Mouse (Mus musculus): ENCODE data around the gene Poll. TPM values are rescaled to one million over a fixed set of nuclear protein-coding genes. Genes with fewer than 3 reads are reported as not detected.

Poll gene
- polyA plus RNA-seq (2014; fragmentation: Nextera tagmentation; extraction: Ambion mirVana), result 14.3 and 16.5 TPM in 2 replicates

DNA sequence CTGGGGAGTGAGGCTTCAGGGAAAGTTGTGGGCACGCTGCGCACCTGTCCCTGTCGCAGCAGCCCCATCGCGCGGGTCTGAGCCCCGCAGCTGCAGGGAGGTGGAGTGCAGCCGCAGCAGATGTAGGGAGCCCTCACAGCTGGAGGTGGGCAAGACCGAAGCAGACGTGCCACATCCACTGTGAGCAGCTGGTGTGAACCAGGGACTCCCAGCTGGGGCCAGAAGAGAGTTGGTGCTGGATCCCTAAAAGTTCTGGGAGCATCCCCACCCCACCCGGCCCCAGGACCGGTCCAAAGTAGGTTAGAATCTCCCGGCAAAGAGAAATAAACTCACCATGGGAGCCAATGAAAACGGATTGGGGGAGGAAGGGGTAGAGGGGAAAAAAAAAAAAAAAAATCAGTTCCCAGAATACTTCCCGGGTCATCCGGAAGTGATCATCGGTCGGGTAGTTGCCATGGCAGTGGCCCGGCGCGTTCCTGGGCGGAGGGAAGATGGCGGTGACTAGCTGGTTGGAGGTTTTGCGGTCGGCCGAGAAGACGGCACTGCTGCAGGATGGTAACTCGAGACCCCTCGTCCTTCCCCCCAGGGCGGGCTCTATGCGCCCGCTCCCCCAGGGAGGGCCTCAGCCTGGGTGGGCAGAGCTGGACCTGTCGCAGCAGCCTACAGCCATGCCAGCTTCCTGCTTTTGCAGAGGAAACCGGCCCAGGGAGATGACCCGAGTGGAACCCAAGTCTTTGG lies at the start of gene Poll, which contains the start of gene Gm17018:
Poll (minus strand) TSS at position 379 of the 738 bp plus-strand sequence.
Gm17018 (plus strand) TSS at position 463 of the 738 bp plus-strand sequence.
- peaks cover 35% of the 10 kb centered on the region for H3K27me3 ChIP-seq (ENCODE audit: control insufficient read depth, insufficient read depth, low read length)

DNA sequence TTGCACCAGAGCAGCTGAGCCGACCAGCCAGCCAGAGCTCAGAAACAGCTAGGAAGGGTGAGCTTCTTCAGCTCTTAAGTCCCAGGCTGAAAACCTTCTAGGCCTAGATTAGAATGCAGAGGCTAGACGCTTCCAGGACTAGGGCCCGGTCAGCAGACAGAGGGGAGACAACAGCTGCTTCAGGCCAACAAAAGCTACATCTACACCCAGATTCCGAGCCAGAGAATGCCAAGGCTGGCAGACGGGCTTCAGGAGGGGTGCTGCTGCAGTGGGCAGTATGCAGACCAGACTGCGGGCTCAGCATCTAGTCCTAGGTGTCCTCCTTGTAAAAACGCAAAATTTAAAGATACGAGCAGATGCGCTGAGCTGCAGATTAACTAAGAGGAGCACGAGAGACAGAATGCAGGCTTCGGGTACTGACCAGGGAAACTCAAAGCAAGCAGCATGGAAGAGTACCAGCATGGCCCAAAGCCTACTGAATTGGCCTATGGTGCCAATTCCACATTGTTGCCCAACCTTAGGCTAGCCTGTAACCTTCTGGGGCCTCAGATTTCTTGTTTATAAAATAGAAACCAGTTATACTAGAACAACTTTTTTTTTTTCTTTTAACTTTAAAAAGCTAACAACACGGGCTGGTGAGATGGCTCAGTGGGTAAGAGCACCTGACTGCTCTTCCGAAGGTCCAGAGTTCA lies 48.5 kb upstream of the Poll start:
- no peak for ATAC-seq (ENCODE audit: low FRiP score)

More for the DNA sequence above, at the start of gene Poll, which contains the start of gene Gm17018:
- peak within 1 kb of the TSS; percentile 75 for H3K9ac ChIP-seq (ENCODE audit: low read length)
- WGBS, result under 1% methylated on average over 35 of the region's 35 CpGs
- ATAC-seq (ENCODE audit: low FRiP score) (peak; percentile 87), DNase-seq (ENCODE audit: low spot score, missing footprints) (peak; percentile 97)
- H3K36me3 ChIP-seq (ENCODE audit: control insufficient read depth, insufficient read depth, low read length), result no peaks in the 10 kb centered on the region
- H3K9me3 ChIP-seq (ENCODE audit: control insufficient read depth, low read length), result no peaks in the 10 kb centered on the region
- H3K4me3 ChIP-seq (ENCODE audit: low read depth, low read length), result peak within 1 kb of the TSS; percentile 74
- H3K27ac ChIP-seq (ENCODE audit: low read depth, low read length), result no peak within 1 kb of the TSS
- H3K4me2 ChIP-seq, result peak within 1 kb of the TSS; percentile 97
- H3K4me1 ChIP-seq (ENCODE audit: control insufficient read depth, insufficient read depth, low read length), result peaks cover 10% of the 10 kb centered on the region

GRCm38 (mm10) chr19:45607479-45607878 lies 47.1 kb upstream of the Poll start:
- no peak for ATAC-seq (ENCODE audit: low FRiP score)
- WGBS, result 18% methylated on average over 7 of the region's 7 CpGs
- H3K27me3 ChIP-seq (ENCODE audit: control insufficient read depth, insufficient read depth, low read length), result no peaks in the 10 kb centered on the region; the same call in 1 of the 2 replicates
- no peak for DNase-seq (ENCODE audit: low spot score, missing footprints)
- no peaks in the 10 kb centered on the region for H3K9me3 ChIP-seq (ENCODE audit: control insufficient read depth, low read length)
- H3K4me3 ChIP-seq (ENCODE audit: low read depth, low read length), result no peak overlapping the region
- H3K9ac ChIP-seq (ENCODE audit: low read length), result no peak overlapping the region
- H3K4me1 ChIP-seq (ENCODE audit: control insufficient read depth, insufficient read depth, low read length), result peaks cover 9% of the 10 kb centered on the region
- no peaks in the 10 kb centered on the region for H3K36me3 ChIP-seq (ENCODE audit: control insufficient read depth, insufficient read depth, low read length)
- H3K4me2 ChIP-seq, result no peak overlapping the region
- no peak overlapping the region for H3K27ac ChIP-seq (ENCODE audit: low read depth, low read length)

More for the DNA sequence above, 48.5 kb upstream of the Poll start:
- no peaks in the 10 kb centered on the region for H3K36me3 ChIP-seq (ENCODE audit: control insufficient read depth, insufficient read depth, low read length)
- H3K9ac ChIP-seq (ENCODE audit: low read length), result no peak overlapping the region
- peaks cover 9% of the 10 kb centered on the region for H3K4me1 ChIP-seq (ENCODE audit: control insufficient read depth, insufficient read depth, low read length)
- H3K9me3 ChIP-seq (ENCODE audit: control insufficient read depth, low read length), result no peaks in the 10 kb centered on the region
- 88% methylated on average over 13 of the region's 13 CpGs for WGBS
- no peak overlapping the region for H3K27ac ChIP-seq (ENCODE audit: low read depth, low read length)
- no peak for DNase-seq (ENCODE audit: low spot score, missing footprints)
- H3K4me3 ChIP-seq (ENCODE audit: low read depth, low read length), result no peak overlapping the region
- H3K27me3 ChIP-seq (ENCODE audit: control insufficient read depth, insufficient read depth, low read length), result no peaks in the 10 kb centered on the region; the same call in 1 of the 2 replicates
- no peak overlapping the region for H3K4me2 ChIP-seq

DNA sequence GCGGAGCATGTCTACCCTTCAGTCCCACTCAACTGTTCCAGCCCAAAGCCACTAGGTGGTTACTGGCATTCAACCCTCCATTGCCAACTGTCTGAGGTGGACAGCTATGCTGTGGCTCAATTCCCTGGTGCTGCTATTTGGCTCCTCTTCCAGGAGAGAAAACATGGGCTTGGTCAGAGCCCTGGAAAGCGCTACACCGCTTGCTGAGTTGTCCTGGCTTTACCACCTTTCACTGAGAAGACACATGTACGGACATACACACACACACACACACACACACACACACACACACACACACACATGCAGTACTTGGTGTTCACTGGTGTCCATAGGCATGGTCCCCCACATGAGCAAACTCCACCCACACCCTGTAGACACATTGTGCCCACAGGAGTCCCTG lies 46.4 kb upstream of the Poll start:
- DNase-seq (ENCODE audit: low spot score, missing footprints), result no peak
- no peak overlapping the region for H3K9ac ChIP-seq (ENCODE audit: low read length)
- H3K4me3 ChIP-seq (ENCODE audit: low read depth, low read length), result no peak overlapping the region
- H3K27ac ChIP-seq (ENCODE audit: low read depth, low read length), result no peak overlapping the region
- H3K4me2 ChIP-seq, result no peak overlapping the region
- H3K36me3 ChIP-seq (ENCODE audit: control insufficient read depth, insufficient read depth, low read length), result no peaks in the 10 kb centered on the region
- H3K4me1 ChIP-seq (ENCODE audit: control insufficient read depth, insufficient read depth, low read length), result peaks cover 9% of the 10 kb centered on the region
- no peaks in the 10 kb centered on the region; the same call in 1 of the 2 replicates for H3K27me3 ChIP-seq (ENCODE audit: control insufficient read depth, insufficient read depth, low read length)
- WGBS, result 79% methylated on average over 4 of the region's 4 CpGs
- H3K9me3 ChIP-seq (ENCODE audit: control insufficient read depth, low read length), result no peaks in the 10 kb centered on the region
- ATAC-seq (ENCODE audit: low FRiP score), result no peak

GRCm38 (mm10) chr19:45602606-45603005 lies 42.3 kb upstream of the Poll start:
- H3K9me3 ChIP-seq (ENCODE audit: control insufficient read depth, low read length), result no peaks in the 10 kb centered on the region
- H3K9ac ChIP-seq (ENCODE audit: low read length), result no peak overlapping the region
- peaks cover 7% of the 10 kb centered on the region for H3K4me1 ChIP-seq (ENCODE audit: control insufficient read depth, insufficient read depth, low read length)
- no peak overlapping the region for H3K4me3 ChIP-seq (ENCODE audit: low read depth, low read length)
- no peaks in the 10 kb centered on the region for H3K36me3 ChIP-seq (ENCODE audit: control insufficient read depth, insufficient read depth, low read length)
- H3K4me2 ChIP-seq, result no peak overlapping the region
- no peak overlapping the region for H3K27ac ChIP-seq (ENCODE audit: low read depth, low read length)
- DNase-seq (ENCODE audit: low spot score, missing footprints), result no peak
- no peak for ATAC-seq (ENCODE audit: low FRiP score)
- WGBS, result 90% methylated on average over 5 of the region's 5 CpGs
- no peaks in the 10 kb centered on the region for H3K27me3 ChIP-seq (ENCODE audit: control insufficient read depth, insufficient read depth, low read length)

GRCm38 (mm10) chr19:45597106-45597505 lies 36.8 kb upstream of the Poll start:
- Histone ChIP-seq H3K9me3 (ENCODE audit: control insufficient read depth, low read length) (no peaks in the 10 kb centered on the region), H3K9ac (ENCODE audit: low read length) (no peak overlapping the region), H3K27ac (ENCODE audit: low read depth, low read length) (no peak overlapping the region), H3K36me3 (ENCODE audit: control insufficient read depth, insufficient read depth, low read length) (no peaks in the 10 kb centered on the region), H3K27me3 (ENCODE audit: control insufficient read depth, insufficient read depth, low read length) (peaks cover 5% of the 10 kb centered on the region; the same call in 1 of the 2 replicates), H3K4me1 (ENCODE audit: control insufficient read depth, insufficient read depth, low read length) (peaks cover 6% of the 10 kb centered on the region), H3K4me2 (no peak overlapping the region), H3K4me3 (ENCODE audit: low read depth, low read length) (no peak overlapping the region)
- WGBS, result 66% methylated on average over 4 of the region's 4 CpGs
- DNase-seq (ENCODE audit: low spot score, missing footprints), result no peak
- no peak for ATAC-seq (ENCODE audit: low FRiP score)

- Histone ChIP-seq H3K4me3 (ENCODE audit: low read depth, low read length) (no peak overlapping the region), H3K36me3 (ENCODE audit: control insufficient read depth, insufficient read depth, low read length) (no peaks in the 10 kb centered on the region), H3K27me3 (ENCODE audit: control insufficient read depth, insufficient read depth, low read length) (peaks cover 5% of the 10 kb centered on the region; the same call in 1 of the 2 replicates), H3K9me3 (ENCODE audit: control insufficient read depth, low read length) (no peaks in the 10 kb centered on the region), H3K9ac (ENCODE audit: low read length) (no peak overlapping the region), H3K4me1 (ENCODE audit: control insufficient read depth, insufficient read depth, low read length) (peaks cover 6% of the 10 kb centered on the region), H3K27ac (ENCODE audit: low read depth, low read length) (no peak overlapping the region), H3K4me2 (no peak overlapping the region)
- WGBS, result 75% methylated on average over 6 of the region's 6 CpGs
- DNase-seq (ENCODE audit: low spot score, missing footprints) (peak; percentile 81), ATAC-seq (ENCODE audit: low FRiP score) (peak; percentile 16; the same call in 1 of the 2 replicates)
Observed at GRCm38 (mm10) chr19:45596434-45596833, 36.1 kb upstream of the Poll start.

- no peak overlapping the region for H3K9ac ChIP-seq (ENCODE audit: low read length)
- ATAC-seq (ENCODE audit: low FRiP score) (peak; percentile 80), DNase-seq (ENCODE audit: low spot score, missing footprints) (peak; percentile 84)
- H3K27me3 ChIP-seq (ENCODE audit: control insufficient read depth, insufficient read depth, low read length), result peaks cover 5% of the 10 kb centered on the region; the same call in 1 of the 2 replicates
- no peaks in the 10 kb centered on the region for H3K36me3 ChIP-seq (ENCODE audit: control insufficient read depth, insufficient read depth, low read length)
- H3K27ac ChIP-seq (ENCODE audit: low read depth, low read length), result no peak overlapping the region
- no peaks in the 10 kb centered on the region for H3K9me3 ChIP-seq (ENCODE audit: control insufficient read depth, low read length)
- H3K4me2 ChIP-seq, result no peak overlapping the region
- peaks cover 6% of the 10 kb centered on the region for H3K4me1 ChIP-seq (ENCODE audit: control insufficient read depth, insufficient read depth, low read length)
- 27% methylated on average over 7 of the region's 7 CpGs for WGBS
- no peak overlapping the region for H3K4me3 ChIP-seq (ENCODE audit: low read depth, low read length)
Observed at GRCm38 (mm10) chr19:45596019-45596418, 35.7 kb upstream of the Poll start.

- 92% methylated on average over 6 of the region's 6 CpGs for WGBS
- Histone ChIP-seq H3K27ac (ENCODE audit: low read depth, low read length) (no peak overlapping the region), H3K27me3 (ENCODE audit: control insufficient read depth, insufficient read depth, low read length) (peaks cover 5% of the 10 kb centered on the region; the same call in 1 of the 2 replicates), H3K9me3 (ENCODE audit: control insufficient read depth, low read length) (no peaks in the 10 kb centered on the region), H3K9ac (ENCODE audit: low read length) (no peak overlapping the region), H3K4me3 (ENCODE audit: low read depth, low read length) (no peak overlapping the region), H3K4me1 (ENCODE audit: control insufficient read depth, insufficient read depth, low read length) (peaks cover 6% of the 10 kb centered on the region), H3K36me3 (ENCODE audit: control insufficient read depth, insufficient read depth, low read length) (no peaks in the 10 kb centered on the region), H3K4me2 (no peak overlapping the region)
- DNase-seq (ENCODE audit: low spot score, missing footprints) (no peak), ATAC-seq (ENCODE audit: low FRiP score) (no peak)
Observed at GRCm38 (mm10) chr19:45595481-45595880, 35.1 kb upstream of the Poll start.

Data from midbrain, embryonic 11.5 days (tissue).